Mouse (Mus musculus) ZHBTc4 (cell line): Measurements from ENCODE around the gene Ezr.

Source experiments
- DNase-seq: peaks from one replicate; pipeline ENCODE4 v3.0.0-alpha.2; 2011; ENCODE audit warnings: low read depth, low spot score

Gene Ezr

DNA sequence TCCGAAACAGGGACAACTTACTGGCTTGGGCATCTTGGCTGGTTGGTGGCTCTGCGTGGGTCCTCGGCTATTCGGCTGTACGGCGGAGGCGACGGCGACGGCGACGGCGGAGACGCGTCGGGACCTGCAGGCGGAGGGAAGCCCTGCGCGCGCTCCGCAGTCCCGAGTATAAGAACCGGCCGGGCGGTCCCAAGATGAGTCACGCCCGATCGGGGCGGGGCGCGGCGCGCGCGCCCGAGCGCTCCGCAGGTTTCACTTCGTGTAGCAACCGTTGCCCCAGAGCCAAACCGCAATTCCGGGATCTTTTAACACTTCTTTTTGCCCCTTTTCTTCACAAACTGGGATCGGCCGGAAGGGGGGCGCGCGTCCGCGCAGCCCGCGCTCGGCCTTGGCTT lies at the start of gene Ezr:
TSS of gene Ezr (minus strand) at position 174 of the 395 bp plus-strand sequence.
- peak; percentile 96 for DNase-seq

- no peak for DNase-seq
These were observed 47.5 kb upstream of the Ezr start for GRCm38 (mm10) chr17:6830004-6830592.

DNA sequence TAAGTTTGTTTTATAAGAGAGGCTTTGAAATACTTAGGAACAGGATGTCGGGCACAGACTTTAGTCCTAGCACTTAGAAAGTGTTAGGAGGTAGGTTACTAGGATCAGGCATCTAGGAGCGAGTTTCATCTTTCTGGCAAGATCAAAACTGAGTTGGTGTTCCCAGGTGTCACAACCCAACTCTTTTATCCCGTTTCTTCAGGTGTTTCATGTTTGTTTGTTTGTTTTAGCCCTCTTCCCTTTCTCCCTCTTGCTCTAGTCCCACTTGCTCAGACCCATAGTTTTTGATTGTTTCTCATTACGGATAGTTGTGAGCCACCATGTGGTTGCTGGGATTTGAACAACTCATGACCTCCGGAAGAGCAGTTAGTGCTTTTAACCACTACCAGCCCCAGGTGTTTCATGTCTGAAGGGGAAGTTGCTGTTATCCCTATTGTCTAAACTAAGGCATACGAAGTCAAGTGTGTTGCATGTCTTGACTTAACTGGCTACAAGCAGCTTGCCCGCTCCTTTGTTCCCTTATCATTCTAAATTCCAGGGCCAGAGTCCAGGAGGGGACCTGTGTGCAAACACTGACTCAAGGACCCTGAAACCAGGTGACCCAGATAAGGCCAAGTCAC lies 46.1 kb upstream of the Ezr start:
- peak; percentile 60 for DNase-seq

GRCm38 (mm10) chr17:6827740-6828461 lies 45.3 kb upstream of the Ezr start:
- peak; percentile 98 for DNase-seq

- DNase-seq, result no peak
These were observed 44.7 kb upstream of the Ezr start for GRCm38 (mm10) chr17:6827159-6827733.

- DNase-seq, result no peak
These were observed 34.2 kb upstream of the Ezr start for GRCm38 (mm10) chr17:6816796-6817195.

- no peak for DNase-seq
These were observed 33.6 kb upstream of the Ezr start for GRCm38 (mm10) chr17:6816151-6816550.

GRCm38 (mm10) chr17:6814656-6815055 lies 32.1 kb upstream of the Ezr start:
- no peak for DNase-seq

DNA sequence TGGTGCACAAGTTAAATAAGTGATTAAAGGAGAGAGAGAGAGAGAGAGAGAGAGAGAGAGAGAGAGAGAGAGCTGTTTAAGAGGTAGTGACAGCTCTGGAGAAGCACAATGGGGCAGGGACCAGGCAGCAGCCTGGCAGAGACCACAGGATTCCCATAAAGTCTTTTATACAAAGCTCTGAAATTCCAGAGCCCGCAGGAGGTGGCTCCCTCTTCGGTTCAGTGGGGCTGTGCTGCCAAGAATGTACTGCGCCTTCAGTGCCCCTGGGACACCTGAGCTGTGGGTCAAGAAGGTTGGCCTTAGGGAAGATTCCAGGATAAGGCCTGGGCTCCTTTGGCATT lies 30.2 kb upstream of the Ezr start:
- DNase-seq, result peak; percentile 35

DNA sequence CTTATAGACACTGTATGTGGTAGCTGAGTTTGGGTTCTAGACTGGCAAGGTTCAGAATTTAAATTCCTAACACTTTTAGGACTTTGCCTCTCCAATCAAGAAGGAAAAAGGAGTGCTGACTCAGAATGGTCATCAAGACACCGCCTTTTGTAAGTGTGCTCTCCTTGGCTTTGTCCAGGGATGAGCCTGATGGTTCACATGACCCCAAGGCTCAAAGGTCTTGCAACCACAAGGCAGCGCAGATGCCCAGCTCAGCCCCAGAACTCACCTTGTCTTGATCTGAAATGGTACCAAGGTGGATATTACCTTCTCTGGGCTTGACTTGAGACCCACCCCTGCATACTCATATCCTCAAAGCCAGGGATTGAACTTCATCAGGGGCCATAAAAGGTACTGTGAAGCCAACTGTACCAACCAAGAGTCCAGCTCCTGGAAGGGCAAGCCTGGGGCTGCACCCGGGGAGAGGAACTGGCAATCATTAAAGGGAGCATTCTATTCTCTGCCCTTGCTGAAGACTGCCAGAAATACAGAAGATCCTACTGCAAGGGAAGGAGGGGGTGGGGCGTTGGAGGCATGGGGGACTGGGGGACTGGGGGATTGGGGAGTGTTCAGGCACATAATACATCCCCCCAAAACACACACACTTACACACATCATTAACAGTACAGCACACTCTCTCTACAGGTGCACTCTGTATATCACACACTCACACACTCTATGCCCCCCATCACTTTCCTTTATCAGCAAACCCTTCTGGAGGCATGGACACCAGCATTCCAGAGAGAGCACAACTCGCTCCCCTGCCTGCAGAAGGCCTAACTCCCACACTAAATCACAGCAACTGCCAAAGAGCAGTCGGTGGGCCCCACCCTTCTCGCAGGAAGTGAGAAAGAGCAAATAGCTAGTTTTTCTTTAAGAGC lies 29.6 kb upstream of the Ezr start:
- peak; percentile 21 for DNase-seq

- no peak for DNase-seq
These were observed 26.7 kb upstream of the Ezr start for GRCm38 (mm10) chr17:6809331-6809730.

GRCm38 (mm10) chr17:6808521-6809165 lies 26.1 kb upstream of the Ezr start:
- peak; percentile 52 for DNase-seq

DNA sequence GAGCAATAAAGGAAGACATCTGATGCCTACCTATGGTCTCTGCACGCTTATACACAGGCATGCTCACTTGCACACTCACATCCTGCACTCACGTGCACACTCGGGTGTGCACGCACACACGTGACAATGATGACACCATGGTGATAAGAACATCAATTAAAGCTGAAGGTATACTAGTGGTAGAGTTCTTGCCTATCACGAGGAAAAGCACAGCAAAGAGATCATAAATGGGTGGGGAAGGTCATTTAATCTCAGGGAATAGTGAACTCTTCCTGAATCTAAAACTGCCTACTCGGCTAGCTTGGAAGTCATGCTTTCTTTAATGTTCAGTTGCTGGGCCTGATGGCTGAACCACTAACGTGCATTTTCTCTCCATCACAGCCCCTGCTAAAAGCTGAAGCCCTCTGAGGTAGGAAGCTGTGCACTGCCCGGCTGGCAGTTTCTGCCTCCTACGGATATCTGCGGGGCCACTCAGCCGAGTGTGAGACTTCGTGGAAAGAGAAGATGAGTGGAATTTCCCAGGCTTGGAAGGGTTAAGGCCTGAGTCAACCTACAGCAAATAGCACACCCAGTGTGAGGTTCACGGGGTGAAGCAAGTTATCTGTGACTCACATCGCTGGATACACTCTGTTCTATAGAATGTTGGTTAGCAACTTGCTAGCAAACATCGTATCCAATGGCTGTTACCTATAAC lies 25.4 kb upstream of the Ezr start:
- DNase-seq, result no peak

GRCm38 (mm10) chr17:6804853-6805543 lies 22.4 kb upstream of the Ezr start:
- no peak for DNase-seq

GRCm38 (mm10) chr17:6804111-6804510 lies 21.5 kb upstream of the Ezr start:
- DNase-seq, result no peak

- DNase-seq, result no peak
These were observed 21.0 kb upstream of the Ezr start for GRCm38 (mm10) chr17:6803614-6804013.

- no peak for DNase-seq
These were observed 15.9 kb upstream of the Ezr start for GRCm38 (mm10) chr17:6798392-6799061.

DNA sequence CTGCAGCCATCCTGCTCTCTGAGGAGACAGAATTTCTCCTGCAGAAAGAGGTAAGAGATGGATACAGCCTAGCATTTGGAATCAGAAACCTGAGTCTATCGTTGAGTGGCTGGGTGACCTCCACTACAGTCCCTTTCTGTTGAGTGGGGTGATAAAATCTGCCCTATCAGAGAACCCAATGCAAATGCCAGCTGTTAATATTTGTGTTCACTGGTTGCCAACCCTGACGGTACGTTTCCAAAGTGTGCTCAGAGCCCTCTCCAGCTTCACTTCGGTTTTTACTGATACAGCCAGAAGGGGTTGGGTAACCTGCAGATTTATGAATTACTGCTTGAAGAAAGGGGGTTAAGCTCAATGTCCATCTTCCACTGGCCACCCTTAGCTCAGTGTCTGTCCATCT lies 14.9 kb upstream of the Ezr start:
- no peak for DNase-seq

DNA sequence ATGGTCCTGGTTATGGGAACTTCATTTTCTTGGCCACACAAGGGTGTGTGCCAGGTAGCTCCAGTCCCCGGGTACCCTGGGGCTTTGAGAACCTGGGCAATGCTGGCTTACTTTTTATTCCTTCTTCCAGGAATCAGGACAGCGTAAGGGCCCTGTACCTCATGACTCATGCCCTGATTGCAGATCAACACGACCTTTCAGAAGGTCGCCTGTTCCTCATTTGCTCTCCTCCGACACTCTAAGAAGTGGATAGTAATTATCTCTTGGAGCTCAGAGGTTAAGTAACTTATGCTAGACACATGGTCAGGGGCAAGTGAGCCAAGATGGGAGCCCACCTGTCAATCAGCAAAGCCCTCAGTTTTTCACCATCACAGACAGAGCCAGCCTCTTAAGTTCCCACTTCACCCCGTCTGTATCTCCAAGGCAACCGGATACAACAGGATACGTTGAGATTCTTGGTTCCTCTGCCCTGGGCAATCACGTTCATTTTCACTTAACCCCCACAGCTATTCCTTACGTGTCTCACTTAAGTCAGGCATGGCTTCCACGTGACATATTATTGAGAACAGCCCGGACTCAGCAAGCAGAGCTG lies 11.7 kb upstream of the Ezr start:
- no peak for DNase-seq
